9 mouse cellular contexts compared by ENCODE assay signal in the genomic region with DNA sequence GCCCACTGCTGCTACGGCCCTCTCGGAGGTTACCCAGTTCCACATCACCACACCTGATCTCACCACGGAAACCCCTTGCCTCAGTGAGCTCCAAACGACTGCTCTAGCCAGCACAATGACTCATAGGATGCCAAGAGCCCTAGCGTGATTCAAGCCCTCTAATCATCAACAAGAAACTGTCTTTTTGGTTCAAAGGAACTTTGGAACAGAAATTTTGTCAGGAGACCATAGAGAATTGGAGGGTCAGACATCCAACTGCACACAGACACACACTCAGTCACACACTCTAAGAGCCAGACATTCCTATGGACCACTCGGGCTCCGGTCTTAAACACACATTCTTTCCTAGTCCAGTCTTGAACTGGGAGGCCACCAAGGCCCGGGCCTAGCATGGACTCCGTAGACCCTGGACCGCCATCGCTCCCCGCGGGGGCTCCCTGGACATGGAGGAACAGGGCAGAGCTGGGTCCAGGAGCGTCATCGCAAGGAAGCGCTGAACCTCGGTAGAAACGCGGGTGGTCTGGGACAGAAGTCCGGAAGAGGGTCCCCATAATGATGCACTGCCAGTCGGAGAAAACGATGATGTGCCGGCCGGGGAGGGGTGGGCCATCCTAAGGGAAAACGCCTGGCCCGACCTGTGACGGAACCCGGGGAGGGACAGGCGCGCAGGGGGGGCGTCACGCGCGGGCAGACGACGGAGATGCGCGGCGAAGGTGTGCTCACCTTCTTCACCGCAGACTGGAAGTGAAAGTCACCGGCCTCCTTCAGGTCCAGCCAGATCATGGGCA. TPM values are rescaled to one million over a fixed set of nuclear protein-coding genes. Genes with fewer than 3 reads are reported as not detected.
A peak's percentile ranks its signal among the peaks of the same experiment; 100 is the strongest.
DNase-seq lines count a peak whose midpoint lies in the region; ATAC-seq lines count a peak whose summit lies in the region.
"Had no signal": no experiment of that assay in that cellular context is flagged by ENCODE, and none has a peak within 500 bp of the region (broad histone marks: within the 10 kb centered on the region; RNA-seq: fewer than 3 reads in every experiment).

No protein-coding gene starts in this region.

- DNase-seq in gastrocnemius, postnatal 14 days = peak; percentile 26
- no peak for DNase-seq in gastrocnemius, postnatal 10 days
- DNase-seq in thymus, postnatal 0 days (ENCODE audit: low spot score) = peak; percentile 21
- DNase-seq in thymus, postnatal 4 days = no peak
- DNase-seq in limb, embryonic 11.5 days (ENCODE audit: low spot score) = no peak
- DNase-seq in urinary bladder, postnatal 4 days (ENCODE audit: low spot score in 2 of 2) = no peak

- H3K4me3 ChIP-seq in erythroblast, embryonic 14.5 days (replicated peaks) = peak overlapping the region; percentile 94
- H3K4me3 ChIP-seq in limb, embryonic 11.5 days (ENCODE audit: low read depth, low read length) = peak overlapping the region; percentile 97
- peak overlapping the region; percentile 73 for H3K4me3 ChIP-seq in neural tube, embryonic 14.5 days (ENCODE audit: low read depth, low read length)

- H3K27ac ChIP-seq in limb, embryonic 11.5 days (replicated peaks; ENCODE audit: low read depth, low read length) = no peak overlapping the region
- H3K27ac ChIP-seq in neural tube, embryonic 14.5 days (ENCODE audit: low read depth, low read length) = peak overlapping the region; percentile 82

- peaks cover 26% of the 10 kb centered on the region for H3K4me1 ChIP-seq in erythroblast, embryonic 14.5 days (ENCODE audit: control insufficient read depth)
- H3K4me1 ChIP-seq in limb, embryonic 11.5 days (ENCODE audit: control insufficient read depth, insufficient read depth, low read length) = peaks cover 6% of the 10 kb centered on the region
- peaks cover 11% of the 10 kb centered on the region for H3K4me1 ChIP-seq in neural tube, embryonic 14.5 days (ENCODE audit: control insufficient read depth, insufficient read depth, low read length)

- peak overlapping the region; percentile 77 for H3K9ac ChIP-seq in limb, embryonic 11.5 days (ENCODE audit: low read length)
- H3K9ac ChIP-seq in neural tube, embryonic 14.5 days (replicated peaks; ENCODE audit: low read depth, low read length) = peak overlapping the region; percentile 82

- H3K36me3 ChIP-seq in erythroblast, embryonic 14.5 days (ENCODE audit: control insufficient read depth) = no peaks in the 10 kb centered on the region; the same call in 1 of the 2 replicates
- H3K36me3 ChIP-seq in limb, embryonic 11.5 days (ENCODE audit: control insufficient read depth, insufficient read depth, low read length) = no peaks in the 10 kb centered on the region
- H3K36me3 ChIP-seq in neural tube, embryonic 14.5 days (ENCODE audit: control insufficient read depth, insufficient read depth, low read length) = no peaks in the 10 kb centered on the region

- intact Hi-C loops in gastrocnemius, postnatal 14 days (cut with DNase I; ENCODE audit: low total_unique reads) = no loop called here

- peaks cover 10% of the 10 kb centered on the region for H3K27me3 ChIP-seq in erythroblast, embryonic 14.5 days (ENCODE audit: control insufficient read depth)
- no peaks in the 10 kb centered on the region for H3K27me3 ChIP-seq in limb, embryonic 11.5 days (ENCODE audit: control insufficient read depth, insufficient read depth, low read length)
- H3K27me3 ChIP-seq in neural tube, embryonic 14.5 days (ENCODE audit: control insufficient read depth, insufficient read depth, low read length) = no peaks in the 10 kb centered on the region

- ATAC-seq in limb, embryonic 11.5 days (ENCODE audit: insufficient number of reproducible peaks, low FRiP score, low TSS enrichment, low read depth) = peak; percentile 67
- peak; percentile 73; the same call in 1 of the 2 replicates for ATAC-seq in neural tube, embryonic 14.5 days (ENCODE audit: low read depth)

- WGBS in limb, embryonic 11.5 days = 1% methylated on average over 41 of the region's 41 CpGs
- whole genome bisulfite sequencing in neural tube, embryonic 14.5 days = 1% methylated on average over 41 of the region's 41 CpGs

- peak overlapping the region; percentile 85 for H3K4me2 ChIP-seq in limb, embryonic 11.5 days (ENCODE audit: low read depth, severe bottlenecking)
- H3K4me2 ChIP-seq in neural tube, embryonic 14.5 days (ENCODE audit: low read depth, low read length) = peak overlapping the region; percentile 90

- no peaks in the 10 kb centered on the region for H3K9me3 ChIP-seq in erythroblast, embryonic 14.5 days (ENCODE audit: control insufficient read depth, low read length)
- no peaks in the 10 kb centered on the region for H3K9me3 ChIP-seq in limb, embryonic 11.5 days (ENCODE audit: control insufficient read depth, low read length)
- H3K9me3 ChIP-seq in neural tube, embryonic 14.5 days (ENCODE audit: control insufficient read depth, low read length) = no peaks in the 10 kb centered on the region

RNA-seq across cellular contexts. Expression of a gene that starts 0.5 kb away (rescaled TPM):
- 10 to 100 TPM; 10.2 to 10.3 TPM for total RNA-seq in gastrocnemius, postnatal 14 days (2021)
- total RNA-seq in gastrocnemius, postnatal 10 days (2021) = 10 to 100 TPM; 12.6 to 22.0 TPM
- polyA plus RNA-seq in thymus, postnatal 0 days (2015; fragmentation: Nextera tagmentation; extraction: Ambion mirVana) = 7.6 and 8.9 TPM in 2 replicates
- 3.0 and 4.2 TPM in 2 replicates for polyA plus RNA-seq in erythroblast, embryonic 14.5 days (2012)
- 16.6 and 18.6 TPM in 2 replicates for polyA plus RNA-seq in limb, embryonic 11.5 days (2014; fragmentation: Nextera tagmentation; extraction: Ambion mirVana)
- 25.3 TPM in 2 replicates for polyA plus RNA-seq in neural tube, embryonic 14.5 days (2014; fragmentation: Nextera tagmentation; extraction: Ambion mirVana)

RNA-seq across cellular contexts. Expression of a gene that starts 12.0 kb away (rescaled TPM):
- under 1 TPM in 1 of 2 experiments, not detected in 1; 0.18 TPM for total RNA-seq in gastrocnemius, postnatal 14 days (2021)
- 10 to 100 TPM in 1 of 2 experiments, under 1 TPM in 1; 0.59 to 15.6 TPM for total RNA-seq in gastrocnemius, postnatal 10 days (2021)
- 2.9 and 7.4 TPM in 2 replicates for polyA plus RNA-seq in thymus, postnatal 0 days (2015; fragmentation: Nextera tagmentation; extraction: Ambion mirVana)
- 0.15 and 0.39 TPM in 2 replicates for polyA plus RNA-seq in erythroblast, embryonic 14.5 days (2012)
- 0.47 and 0.48 TPM in 2 replicates for polyA plus RNA-seq in limb, embryonic 11.5 days (2014; fragmentation: Nextera tagmentation; extraction: Ambion mirVana)
- polyA plus RNA-seq in neural tube, embryonic 14.5 days (2014; fragmentation: Nextera tagmentation; extraction: Ambion mirVana) = 0.23 and 1.6 TPM in 2 replicates
- total RNA-seq: adrenal gland, postnatal 36 days had no signal

Comparison
In these comparisons a context has a peak if more than half of its experiments do, and no peak if none do; other contexts are left out.
1. DNase-seq: peak in gastrocnemius, postnatal 14 days (single experiment) and thymus, postnatal 0 days (single experiment); none in gastrocnemius, postnatal 10 days (single experiment), thymus, postnatal 4 days (single experiment), limb, embryonic 11.5 days (single experiment) and urinary bladder, postnatal 4 days (0 of 2).
2. Peak in every context shown above with its lines, with median percentiles within 50 percentile points of each other: H3K4me3 ChIP-seq.